Mouse (Mus musculus): ENCODE results near the gene Fgf18. TPM values are rescaled to one million over a fixed set of nuclear protein-coding genes. Genes with fewer than 3 reads are reported as not detected.

Fgf18 gene
- 2.1 and 2.2 TPM in 2 replicates for polyA plus RNA-seq (2012; rRNA removed; ENCODE audit: low replicate concordance)

GRCm38 (mm10) chr11:33147171-33147571 lies at the start of gene Fgf18:
TSS of gene Fgf18 (minus strand) at chr11:33147400.

GRCm38 (mm10) chr11:33162998-33163506 lies 15.9 kb upstream of the Fgf18 start, which contains the start of gene Npm1:
TSS of gene Npm1 (minus strand) at chr11:33163206.

Other genes with a start within 250 kb of the Fgf18 start
- gene Npm1, start 15.8 kb upstream of the Fgf18 start, polyA plus RNA-seq (2012; rRNA removed; ENCODE audit: low replicate concordance), result 47.4 and 69.0 TPM in 2 replicates
- not detected in 2 replicates for gene Tlx3, start 56.2 kb upstream of the Fgf18 start, polyA plus RNA-seq (2012; rRNA removed; ENCODE audit: low replicate concordance)
- gene Gm12117, start 129.3 kb upstream of the Fgf18 start, polyA plus RNA-seq (2012; rRNA removed; ENCODE audit: low replicate concordance), result not detected in 2 replicates

Measured in mammary gland, adult 2 months (tissue).